Mouse (Mus musculus) monocyte, adult 59 days (primary cell): ENCODE results near the gene Ociad1. TPM values are rescaled to one million over a fixed set of nuclear protein-coding genes. Genes with fewer than 3 reads are reported as not detected.

Experiments
- total RNA-seq, 2 experiments: library from RNA; stranded (reverse); gene quantifications; one replicate each; pipeline ENCODE4 v1.2.4; 2023

Ociad1 gene
- total RNA-seq: 100 to 1,000 TPM; 135 to 142 TPM

DNA sequence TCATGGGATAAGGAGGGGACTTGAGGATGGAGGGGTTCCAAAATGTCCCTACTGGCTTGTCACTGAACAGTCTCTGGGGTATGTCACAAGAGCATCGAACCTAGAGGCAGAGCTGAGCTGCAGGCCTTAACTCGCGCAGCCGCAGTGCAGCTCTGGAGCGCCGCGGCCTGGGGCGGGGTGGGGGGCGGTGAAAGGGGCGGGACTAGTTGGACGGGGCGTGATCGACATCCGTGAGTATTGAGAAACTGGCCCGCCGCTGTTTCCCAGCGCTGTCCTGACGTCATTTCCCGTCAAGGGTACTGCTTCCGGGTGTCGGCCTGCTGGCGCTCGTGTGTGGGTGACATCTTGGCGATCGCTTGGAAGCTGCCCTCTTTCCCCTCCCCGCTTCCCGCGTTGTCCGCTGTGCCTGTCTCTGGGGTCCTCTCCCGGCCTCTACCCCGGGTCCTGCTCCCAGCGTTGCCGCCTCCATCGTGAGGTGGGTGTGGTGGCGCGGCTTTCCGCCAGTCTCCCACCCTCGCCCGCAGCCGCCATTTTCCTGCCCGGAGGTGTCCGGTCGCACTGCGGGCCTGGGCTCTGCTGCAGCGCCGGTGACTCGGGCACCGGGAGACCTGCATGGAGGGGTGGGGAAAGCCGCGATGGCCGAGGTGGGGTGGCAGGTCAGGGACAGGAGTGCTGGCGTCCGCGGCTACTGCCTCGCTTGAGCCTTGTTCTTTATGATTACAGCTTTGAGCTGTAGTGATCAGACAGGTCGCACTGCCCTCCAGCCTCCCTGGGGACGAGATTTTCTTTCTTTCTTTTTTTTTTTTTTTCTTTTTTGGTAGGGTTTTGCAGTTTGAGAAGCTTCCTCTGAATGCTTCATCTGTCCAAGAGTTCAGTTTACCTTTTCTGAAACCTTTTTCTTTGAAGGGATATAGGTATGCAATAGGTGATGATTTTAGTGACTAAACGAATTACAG is at the start of gene Ociad1:
Gene Ociad1, plus strand, starts transcription at position 283 of the 956 bp plus-strand sequence.

DNA sequence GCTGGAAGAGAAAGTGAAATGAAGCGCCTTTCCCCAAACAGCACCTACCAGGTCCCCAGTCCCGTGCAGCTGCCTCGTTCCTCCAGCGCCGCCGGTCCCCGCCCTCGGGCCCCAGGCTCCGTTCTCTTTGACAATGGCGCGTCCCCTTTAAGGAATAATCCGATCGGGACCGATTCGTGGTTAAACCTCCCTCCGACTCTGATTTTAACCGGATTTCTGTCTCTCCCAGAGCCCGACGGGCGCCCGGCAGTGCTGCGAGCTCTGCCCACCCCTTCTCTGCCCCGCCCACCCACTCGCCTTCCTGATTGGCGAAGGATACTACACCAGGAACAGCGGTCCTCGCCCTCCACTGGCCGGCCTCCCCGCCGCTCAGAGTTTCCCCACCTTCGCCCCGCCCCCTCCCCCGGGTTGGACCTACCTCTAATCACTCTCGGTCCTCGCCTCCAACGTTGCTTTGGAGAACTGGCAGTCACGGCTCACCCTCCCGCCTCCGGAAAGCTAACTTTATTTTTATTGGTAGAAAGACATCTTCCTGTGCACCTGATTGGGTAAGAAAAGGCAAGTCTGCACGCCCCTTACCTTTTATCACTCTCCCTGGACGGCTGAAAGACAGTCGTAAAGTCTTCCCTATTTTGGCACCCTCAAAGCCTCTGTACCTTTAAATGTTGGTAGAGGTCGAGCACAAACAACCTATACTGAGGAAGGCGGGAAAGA is 36.1 kb upstream of the Ociad1 start, which contains the start of gene Fryl:
Gene Fryl, minus strand, starts transcription at position 268 of the 714 bp plus-strand sequence.

DNA sequence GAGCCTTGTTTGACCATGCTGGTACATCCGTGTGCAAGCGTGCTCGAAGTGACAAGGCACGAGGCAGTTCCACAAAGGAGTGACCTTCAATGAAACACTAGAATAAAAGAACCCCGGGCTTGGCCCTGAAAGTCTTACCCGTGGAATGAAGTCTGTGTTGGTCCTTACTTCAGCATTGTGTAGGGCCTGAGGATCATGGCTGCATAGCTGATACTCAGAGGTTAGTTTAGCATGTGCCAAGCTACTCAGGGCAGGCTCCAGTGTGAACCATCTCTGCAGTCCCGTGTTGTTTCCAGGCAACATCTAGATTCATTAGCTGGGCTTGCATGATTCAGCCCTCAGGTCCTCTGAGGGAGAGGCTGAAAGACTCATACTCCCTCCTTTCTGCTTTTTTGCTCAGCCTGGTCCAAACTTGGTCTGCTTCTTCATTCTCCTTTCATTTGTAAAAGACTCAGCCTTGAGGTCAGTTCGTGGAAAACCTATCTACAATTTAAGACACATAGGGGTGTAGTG is 48.2 kb downstream of the Ociad1 start, which contains the start of gene Ociad2:
Gene Ociad2, minus strand, starts transcription at position 306 of the 513 bp plus-strand sequence.

Other genes starting within 250 kb of the Ociad1 start
- 100 to 1,000 TPM in 1 of 2 experiments, 10 to 100 TPM in 1; 87.0 to 100 TPM for gene Fryl, start 36.2 kb upstream of the Ociad1 start, total RNA-seq
- not detected for gene Ociad2, start 48.2 kb downstream of the Ociad1 start, total RNA-seq
- not detected for gene Cwh43, start 113.3 kb downstream of the Ociad1 start, total RNA-seq
- gene Dcun1d4, start 188.2 kb downstream of the Ociad1 start, total RNA-seq: 1 to 10 TPM; 5.8 to 5.9 TPM